Mouse (Mus musculus) lung, postnatal 25 days (tissue): ENCODE results near the gene Ebf3.

Source experiments
- DNase-seq: peaks from one replicate; pipeline ENCODE4 v3.0.0; 2022; ENCODE audit warnings: low spot score

Gene Ebf3

GRCm38 (mm10) chr7:137313904-137314691 lies at the start of gene Ebf3:
TSS of gene Ebf3 (minus strand) at chr7:137314445.
- peak; percentile 38 for DNase-seq

- DNase-seq = no peak
Observed at GRCm38 (mm10) chr7:137346860-137347259, 32.6 kb upstream of the Ebf3 start.

- DNase-seq = peak; percentile 5
Observed at GRCm38 (mm10) chr7:137346068-137346467, 31.8 kb upstream of the Ebf3 start.

DNA sequence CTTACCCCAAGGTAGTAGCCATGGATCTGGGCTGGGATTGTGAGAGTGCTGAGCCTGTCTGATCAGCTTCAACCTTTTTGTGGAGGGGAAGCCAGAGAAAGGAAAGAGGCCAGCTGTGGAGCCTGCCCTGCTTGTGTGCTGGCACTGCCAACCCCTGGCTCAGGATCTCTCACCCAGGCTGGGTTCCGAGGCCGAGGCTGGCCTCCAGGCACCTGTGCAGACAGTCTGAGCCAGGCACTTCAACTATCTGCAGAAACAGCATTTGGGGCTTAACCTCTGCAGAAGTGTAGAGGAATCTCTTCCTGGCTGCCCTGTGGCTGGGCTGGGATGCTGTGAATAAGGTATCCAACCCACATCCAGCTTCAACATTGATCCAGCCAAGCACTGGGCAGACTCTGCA lies 19.7 kb upstream of the Ebf3 start:
- no peak for DNase-seq

- DNase-seq = no peak
Observed at GRCm38 (mm10) chr7:137322926-137323325, 8.7 kb upstream of the Ebf3 start.

DNA sequence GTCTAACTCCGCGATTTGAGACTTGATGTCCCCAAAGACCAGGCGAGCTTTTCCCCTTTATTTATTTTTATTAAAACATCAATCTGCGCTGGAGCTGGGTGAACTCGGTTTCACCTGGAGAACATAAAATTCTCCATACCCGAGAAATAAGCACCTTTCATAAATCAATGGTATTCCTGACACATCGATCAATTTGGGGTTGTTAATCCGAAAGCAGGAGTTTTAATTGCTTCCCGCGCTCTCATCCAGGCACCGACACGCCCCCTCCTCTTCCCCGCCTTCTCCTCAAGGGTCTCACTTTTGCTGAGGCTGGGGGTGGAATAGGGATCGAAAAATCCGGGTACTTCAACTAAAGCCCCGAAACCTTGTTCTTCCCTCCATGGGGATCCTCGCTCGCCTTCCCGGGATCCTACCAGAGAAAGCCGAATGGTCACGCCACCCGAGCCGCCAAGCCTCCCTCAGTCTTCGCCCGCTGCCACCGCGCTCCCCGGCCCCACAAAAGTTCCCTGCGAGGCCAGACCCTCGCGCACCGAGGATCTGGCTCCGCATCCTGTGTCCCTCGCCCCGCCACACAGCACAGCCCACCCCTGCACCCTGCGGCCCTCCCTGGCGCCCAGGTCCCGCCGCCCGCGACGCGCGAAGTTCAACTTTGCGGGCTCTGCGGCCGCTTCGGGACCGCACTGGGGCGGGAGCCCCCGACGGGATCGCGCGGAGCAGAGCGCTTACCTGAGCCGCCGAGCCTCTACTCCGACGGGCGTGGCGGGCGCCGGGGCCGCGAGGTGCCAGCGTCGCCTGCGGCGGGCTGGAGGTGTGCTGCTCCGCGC lies 7.9 kb upstream of the Ebf3 start:
- no peak for DNase-seq

GRCm38 (mm10) chr7:137321141-137321813 lies 7.0 kb upstream of the Ebf3 start:
- peak; percentile 21 for DNase-seq

- DNase-seq = no peak
Observed at GRCm38 (mm10) chr7:137320320-137320719, 6.1 kb upstream of the Ebf3 start.

- no peak for DNase-seq
Observed at GRCm38 (mm10) chr7:137318924-137319885, 5.0 kb upstream of the Ebf3 start.

DNA sequence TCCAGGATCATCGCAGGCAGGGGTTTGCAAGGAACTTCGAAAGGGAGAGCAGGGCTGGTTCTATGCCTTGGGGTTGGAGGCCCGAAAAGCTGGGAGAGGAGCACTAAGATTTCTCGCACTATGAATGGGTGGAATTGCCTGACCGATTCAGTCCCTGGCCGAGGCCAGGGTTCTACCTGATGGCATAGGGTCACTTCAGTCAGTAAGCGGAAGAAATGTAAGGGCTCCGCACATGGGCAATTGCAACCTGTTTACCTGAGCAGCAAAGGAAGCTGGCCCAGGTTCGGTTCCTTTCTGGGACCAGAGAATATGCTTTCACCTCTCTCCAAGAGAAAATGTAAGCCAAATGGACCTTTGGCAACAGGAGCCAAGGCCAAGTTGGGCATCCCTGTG lies 4.1 kb upstream of the Ebf3 start:
- DNase-seq = no peak

DNA sequence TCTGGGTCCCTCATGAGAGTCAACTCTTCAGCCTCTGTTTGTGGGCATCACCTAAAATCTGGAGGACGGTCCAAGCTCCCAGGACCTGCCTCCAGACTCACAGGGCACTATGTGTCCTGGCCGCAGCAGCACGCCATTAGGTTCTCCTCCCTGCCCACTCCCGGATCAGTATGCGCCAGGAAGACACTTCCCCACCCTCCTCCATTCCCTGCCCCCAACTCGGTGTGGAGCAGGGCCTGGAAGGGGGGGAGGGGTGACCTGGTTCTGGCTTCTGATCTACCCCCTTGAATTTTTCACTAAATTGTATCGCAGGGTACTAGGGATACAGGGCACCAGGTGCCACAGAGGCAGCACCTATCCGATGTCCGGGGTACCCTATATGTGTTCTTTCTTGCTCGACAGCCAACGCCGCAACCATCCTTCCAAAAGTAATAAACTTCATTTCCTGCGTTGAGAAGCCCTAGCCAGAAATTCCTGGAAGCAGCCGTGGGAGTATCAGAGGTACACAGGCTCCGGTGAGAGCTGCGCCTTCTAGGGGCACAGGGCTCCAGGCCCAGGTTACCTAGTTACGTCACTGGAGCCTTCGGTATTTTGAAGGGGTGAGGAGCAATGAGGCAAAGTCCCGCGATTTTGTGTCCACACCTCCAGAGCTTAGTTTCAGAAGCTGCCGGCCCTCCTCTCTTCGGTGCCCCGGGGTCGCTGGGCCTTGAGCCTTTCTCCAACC lies 3.6 kb upstream of the Ebf3 start:
- DNase-seq = no peak

- DNase-seq = no peak
Observed at GRCm38 (mm10) chr7:137316926-137317658, 2.8 kb upstream of the Ebf3 start.

- no peak for DNase-seq
Observed at GRCm38 (mm10) chr7:137316181-137316925, 2.1 kb upstream of the Ebf3 start.

GRCm38 (mm10) chr7:137315544-137315940 lies 1.3 kb upstream of the Ebf3 start:
- DNase-seq = no peak

DNA sequence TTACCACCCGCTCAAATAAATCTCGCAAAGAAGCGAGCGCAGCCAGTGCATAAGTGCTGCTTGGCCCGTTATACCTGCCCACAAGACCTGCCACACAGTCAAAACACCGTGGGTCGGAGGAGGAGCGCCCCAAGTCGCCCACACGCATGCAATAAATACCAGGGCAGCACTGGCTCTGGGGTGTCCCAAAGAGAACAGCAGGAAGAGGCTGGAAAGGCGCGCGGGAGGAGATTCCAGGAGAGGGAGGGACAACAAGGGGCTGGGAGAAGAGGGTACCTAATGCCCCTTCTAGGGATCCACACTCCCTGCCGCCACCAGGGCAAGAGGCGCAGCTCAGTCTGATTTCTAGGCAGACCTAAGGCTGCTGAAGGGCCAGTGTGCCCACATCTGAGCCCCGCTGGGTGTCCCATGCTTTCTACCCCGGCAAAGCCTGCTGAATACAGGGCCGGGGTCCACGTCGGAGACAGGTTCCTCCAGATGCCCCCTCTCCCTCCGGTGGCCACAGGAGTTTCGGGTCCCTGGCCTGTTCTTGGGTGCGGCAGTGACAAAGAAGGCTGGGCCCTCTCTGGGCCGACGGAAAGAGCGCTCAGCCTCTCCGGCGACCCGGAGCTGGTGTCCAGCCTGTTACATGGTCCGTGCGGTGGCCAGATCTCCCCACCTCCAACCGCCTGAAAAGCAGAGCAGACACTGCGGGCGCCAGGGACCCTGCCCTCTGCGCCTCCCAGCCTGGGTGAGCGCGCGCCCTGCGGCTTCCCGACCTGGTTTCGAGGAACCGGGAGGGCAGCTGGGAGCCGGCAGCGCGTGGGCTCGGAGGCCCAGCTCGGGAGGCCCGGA lies 682 bp upstream of the Ebf3 start:
- DNase-seq = no peak

GRCm38 (mm10) chr7:137313183-137313903 lies 902 bp downstream of the Ebf3 start:
- no peak for DNase-seq

GRCm38 (mm10) chr7:137312933-137313182 lies 1.4 kb downstream of the Ebf3 start:
- DNase-seq = no peak
